Mouse (Mus musculus): ENCODE results near the gene Pcdh18. TPM values are rescaled to one million over a fixed set of nuclear protein-coding genes. Genes with fewer than 3 reads are reported as not detected.
A peak's percentile ranks its signal among the peaks of the same experiment; 100 is the strongest.

The Pcdh18 gene
- polyA plus RNA-seq (2015; fragmentation: Nextera tagmentation; extraction: Ambion mirVana): 1.8 and 1.9 TPM in 2 replicates

GRCm38 (mm10) chr3:49756870-49757625 lies at the start of gene Pcdh18:
Gene Pcdh18, minus strand, starts transcription at chr3:49757325.
- Histone ChIP-seq H3K27me3 (ENCODE audit: control insufficient read depth, insufficient read depth, low read depth, low read length) (peaks cover 10% of the 10 kb centered on the region), H3K36me3 (ENCODE audit: control insufficient read depth, insufficient read depth) (no peaks in the 10 kb centered on the region), H3K4me1 (ENCODE audit: control insufficient read depth, low read depth, low read length) (no peaks in the 10 kb centered on the region), H3K9me3 (replicated peaks; ENCODE audit: control insufficient read depth, low read length) (no peaks in the 10 kb centered on the region), H3K27ac (ENCODE audit: low read length) (no peak within 1 kb of the TSS), H3K4me2 (ENCODE audit: low read depth, low read length) (peak within 1 kb of the TSS; percentile 46), H3K4me3 (ENCODE audit: low read depth, low read length) (peak within 1 kb of the TSS; percentile 46), H3K9ac (ENCODE audit: low read depth, low read length) (no peak within 1 kb of the TSS)
- peak; percentile 37; the same call in 1 of the 2 replicates for ATAC-seq (ENCODE audit: low read depth)
- 1% methylated on average over 42 of the region's 43 CpGs for WGBS (ENCODE audit: insufficient replicate concordance)

GRCm38 (mm10) chr3:49806823-49807222 lies 49.7 kb upstream of the Pcdh18 start:
- Histone ChIP-seq H3K4me1 (ENCODE audit: control insufficient read depth, low read depth, low read length) (no peaks in the 10 kb centered on the region), H3K36me3 (ENCODE audit: control insufficient read depth, insufficient read depth) (no peaks in the 10 kb centered on the region), H3K9me3 (replicated peaks; ENCODE audit: control insufficient read depth, low read length) (no peaks in the 10 kb centered on the region), H3K27ac (ENCODE audit: low read length) (no peak overlapping the region), H3K27me3 (ENCODE audit: control insufficient read depth, insufficient read depth, low read depth, low read length) (no peaks in the 10 kb centered on the region), H3K4me3 (ENCODE audit: low read depth, low read length) (no peak overlapping the region), H3K9ac (ENCODE audit: low read depth, low read length) (no peak overlapping the region), H3K4me2 (ENCODE audit: low read depth, low read length) (no peak overlapping the region)
- no peak for ATAC-seq (ENCODE audit: low read depth)
- 37% methylated on average over 2 of the region's 2 CpGs for WGBS (ENCODE audit: insufficient replicate concordance)

GRCm38 (mm10) chr3:49805511-49805910 lies 48.4 kb upstream of the Pcdh18 start:
- H3K36me3 ChIP-seq (ENCODE audit: control insufficient read depth, insufficient read depth): no peaks in the 10 kb centered on the region
- H3K4me3 ChIP-seq (ENCODE audit: low read depth, low read length): no peak overlapping the region
- no peaks in the 10 kb centered on the region for H3K9me3 ChIP-seq (replicated peaks; ENCODE audit: control insufficient read depth, low read length)
- no peaks in the 10 kb centered on the region for H3K27me3 ChIP-seq (ENCODE audit: control insufficient read depth, insufficient read depth, low read depth, low read length)
- H3K4me2 ChIP-seq (ENCODE audit: low read depth, low read length): no peak overlapping the region
- WGBS (ENCODE audit: insufficient replicate concordance): 76% methylated on average over 1 of the region's 1 CpGs
- no peak overlapping the region for H3K27ac ChIP-seq (ENCODE audit: low read length)
- ATAC-seq (ENCODE audit: low read depth): no peak
- H3K4me1 ChIP-seq (ENCODE audit: control insufficient read depth, low read depth, low read length): no peaks in the 10 kb centered on the region
- no peak overlapping the region for H3K9ac ChIP-seq (ENCODE audit: low read depth, low read length)

- WGBS (ENCODE audit: insufficient replicate concordance): 53% methylated on average over 2 of the region's 2 CpGs
- Histone ChIP-seq H3K27ac (ENCODE audit: low read length) (no peak overlapping the region), H3K36me3 (ENCODE audit: control insufficient read depth, insufficient read depth) (no peaks in the 10 kb centered on the region), H3K27me3 (ENCODE audit: control insufficient read depth, insufficient read depth, low read depth, low read length) (no peaks in the 10 kb centered on the region), H3K4me1 (ENCODE audit: control insufficient read depth, low read depth, low read length) (no peaks in the 10 kb centered on the region), H3K9me3 (replicated peaks; ENCODE audit: control insufficient read depth, low read length) (no peaks in the 10 kb centered on the region), H3K4me3 (ENCODE audit: low read depth, low read length) (no peak overlapping the region), H3K4me2 (ENCODE audit: low read depth, low read length) (no peak overlapping the region), H3K9ac (ENCODE audit: low read depth, low read length) (no peak overlapping the region)
- ATAC-seq (ENCODE audit: low read depth): no peak
Measured at GRCm38 (mm10) chr3:49788296-49788695, 31.2 kb upstream of the Pcdh18 start.

- Histone ChIP-seq H3K27ac (ENCODE audit: low read length) (no peak overlapping the region), H3K27me3 (ENCODE audit: control insufficient read depth, insufficient read depth, low read depth, low read length) (no peaks in the 10 kb centered on the region), H3K9ac (ENCODE audit: low read depth, low read length) (no peak overlapping the region), H3K4me3 (ENCODE audit: low read depth, low read length) (no peak overlapping the region), H3K4me2 (ENCODE audit: low read depth, low read length) (no peak overlapping the region), H3K36me3 (ENCODE audit: control insufficient read depth, insufficient read depth) (no peaks in the 10 kb centered on the region), H3K9me3 (replicated peaks; ENCODE audit: control insufficient read depth, low read length) (no peaks in the 10 kb centered on the region), H3K4me1 (ENCODE audit: control insufficient read depth, low read depth, low read length) (no peaks in the 10 kb centered on the region)
- 53% methylated on average over 4 of the region's 4 CpGs for WGBS (ENCODE audit: insufficient replicate concordance)
- ATAC-seq (ENCODE audit: low read depth): no peak
Measured at GRCm38 (mm10) chr3:49787719-49788118, 30.6 kb upstream of the Pcdh18 start.

GRCm38 (mm10) chr3:49768992-49769738 lies 12.0 kb upstream of the Pcdh18 start:
- H3K27ac ChIP-seq (ENCODE audit: low read length): no peak overlapping the region
- 28% methylated on average over 3 of the region's 3 CpGs for WGBS (ENCODE audit: insufficient replicate concordance)
- no peak overlapping the region for H3K4me3 ChIP-seq (ENCODE audit: low read depth, low read length)
- H3K4me2 ChIP-seq (ENCODE audit: low read depth, low read length): no peak overlapping the region
- no peaks in the 10 kb centered on the region for H3K27me3 ChIP-seq (ENCODE audit: control insufficient read depth, insufficient read depth, low read depth, low read length)
- no peak for ATAC-seq (ENCODE audit: low read depth)
- no peaks in the 10 kb centered on the region for H3K4me1 ChIP-seq (ENCODE audit: control insufficient read depth, low read depth, low read length)
- H3K9me3 ChIP-seq (replicated peaks; ENCODE audit: control insufficient read depth, low read length): no peaks in the 10 kb centered on the region
- no peak overlapping the region for H3K9ac ChIP-seq (ENCODE audit: low read depth, low read length)
- H3K36me3 ChIP-seq (ENCODE audit: control insufficient read depth, insufficient read depth): no peaks in the 10 kb centered on the region

- H3K36me3 ChIP-seq (ENCODE audit: control insufficient read depth, insufficient read depth): no peaks in the 10 kb centered on the region
- H3K4me1 ChIP-seq (ENCODE audit: control insufficient read depth, low read depth, low read length): no peaks in the 10 kb centered on the region
- H3K27ac ChIP-seq (ENCODE audit: low read length): no peak overlapping the region
- 63% methylated on average over 5 of the region's 5 CpGs for WGBS (ENCODE audit: insufficient replicate concordance)
- H3K4me3 ChIP-seq (ENCODE audit: low read depth, low read length): no peak overlapping the region
- H3K9me3 ChIP-seq (replicated peaks; ENCODE audit: control insufficient read depth, low read length): no peaks in the 10 kb centered on the region
- no peak overlapping the region for H3K4me2 ChIP-seq (ENCODE audit: low read depth, low read length)
- no peak for ATAC-seq (ENCODE audit: low read depth)
- H3K27me3 ChIP-seq (ENCODE audit: control insufficient read depth, insufficient read depth, low read depth, low read length): no peaks in the 10 kb centered on the region
- H3K9ac ChIP-seq (ENCODE audit: low read depth, low read length): no peak overlapping the region
Measured at GRCm38 (mm10) chr3:49762711-49763110, 5.6 kb upstream of the Pcdh18 start.

GRCm38 (mm10) chr3:49761971-49762370 lies 4.8 kb upstream of the Pcdh18 start:
- no peaks in the 10 kb centered on the region for H3K9me3 ChIP-seq (replicated peaks; ENCODE audit: control insufficient read depth, low read length)
- no peak overlapping the region for H3K9ac ChIP-seq (ENCODE audit: low read depth, low read length)
- no peaks in the 10 kb centered on the region for H3K36me3 ChIP-seq (ENCODE audit: control insufficient read depth, insufficient read depth)
- no peak for ATAC-seq (ENCODE audit: low read depth)
- H3K27me3 ChIP-seq (ENCODE audit: control insufficient read depth, insufficient read depth, low read depth, low read length): peaks cover 3% of the 10 kb centered on the region; the same call in 1 of the 2 replicates
- no peaks in the 10 kb centered on the region for H3K4me1 ChIP-seq (ENCODE audit: control insufficient read depth, low read depth, low read length)
- H3K4me3 ChIP-seq (ENCODE audit: low read depth, low read length): no peak overlapping the region
- H3K27ac ChIP-seq (ENCODE audit: low read length): no peak overlapping the region
- H3K4me2 ChIP-seq (ENCODE audit: low read depth, low read length): no peak overlapping the region

- Histone ChIP-seq H3K36me3 (ENCODE audit: control insufficient read depth, insufficient read depth) (no peaks in the 10 kb centered on the region), H3K4me3 (ENCODE audit: low read depth, low read length) (peak overlapping the region; percentile 46), H3K4me2 (ENCODE audit: low read depth, low read length) (peak overlapping the region; percentile 46), H3K9ac (ENCODE audit: low read depth, low read length) (no peak overlapping the region), H3K4me1 (ENCODE audit: control insufficient read depth, low read depth, low read length) (no peaks in the 10 kb centered on the region), H3K27me3 (ENCODE audit: control insufficient read depth, insufficient read depth, low read depth, low read length) (peaks cover 10% of the 10 kb centered on the region), H3K27ac (ENCODE audit: low read length) (no peak overlapping the region), H3K9me3 (replicated peaks; ENCODE audit: control insufficient read depth, low read length) (no peaks in the 10 kb centered on the region)
- 3% methylated on average over 6 of the region's 6 CpGs for WGBS (ENCODE audit: insufficient replicate concordance)
- no peak for ATAC-seq (ENCODE audit: low read depth)
Measured at GRCm38 (mm10) chr3:49757626-49758019, 498 bp upstream of the Pcdh18 start.
